Mouse (Mus musculus) thymus, postnatal 4 days (tissue): ENCODE measurements around the gene Fem1a.

ENCODE experiments used
- DNase-seq: peaks from one replicate; pipeline ENCODE4 v3.0.0; 2021

Fem1a gene

DNA sequence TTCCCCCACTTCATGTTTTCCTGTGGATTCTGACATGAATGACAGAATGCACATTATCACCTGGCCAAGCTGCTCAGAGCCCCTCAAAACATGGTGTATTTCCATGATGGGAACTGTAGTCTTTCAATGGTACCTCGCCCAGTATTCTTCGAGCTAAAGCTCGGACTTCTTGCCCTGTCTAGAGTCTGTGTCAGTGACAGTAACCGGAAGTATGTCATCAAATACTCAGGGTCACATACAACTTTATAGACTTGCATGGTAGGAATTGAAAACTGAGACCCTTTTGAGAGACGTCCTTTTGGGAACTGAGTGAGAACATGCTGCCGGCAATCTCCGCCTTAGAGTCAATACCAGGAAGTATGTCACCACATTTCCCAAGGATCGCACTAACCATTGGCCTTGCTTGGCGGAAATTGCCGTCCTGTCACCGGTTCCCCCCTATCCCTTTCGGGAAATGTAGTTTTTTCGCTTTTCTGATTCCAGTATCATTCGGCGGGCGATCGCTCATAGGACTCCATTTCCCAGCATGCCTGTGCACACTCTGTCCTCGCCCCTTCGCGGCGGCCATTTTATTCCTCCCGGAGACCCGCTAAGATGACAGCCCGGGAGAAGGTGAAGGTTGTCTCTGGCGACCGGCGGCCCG is at the start of gene Fem1a:
TSS of gene Fem1a (plus strand) at position 572 of the 643 bp plus-strand sequence.
- DNase-seq, result peak; percentile 87

DNA sequence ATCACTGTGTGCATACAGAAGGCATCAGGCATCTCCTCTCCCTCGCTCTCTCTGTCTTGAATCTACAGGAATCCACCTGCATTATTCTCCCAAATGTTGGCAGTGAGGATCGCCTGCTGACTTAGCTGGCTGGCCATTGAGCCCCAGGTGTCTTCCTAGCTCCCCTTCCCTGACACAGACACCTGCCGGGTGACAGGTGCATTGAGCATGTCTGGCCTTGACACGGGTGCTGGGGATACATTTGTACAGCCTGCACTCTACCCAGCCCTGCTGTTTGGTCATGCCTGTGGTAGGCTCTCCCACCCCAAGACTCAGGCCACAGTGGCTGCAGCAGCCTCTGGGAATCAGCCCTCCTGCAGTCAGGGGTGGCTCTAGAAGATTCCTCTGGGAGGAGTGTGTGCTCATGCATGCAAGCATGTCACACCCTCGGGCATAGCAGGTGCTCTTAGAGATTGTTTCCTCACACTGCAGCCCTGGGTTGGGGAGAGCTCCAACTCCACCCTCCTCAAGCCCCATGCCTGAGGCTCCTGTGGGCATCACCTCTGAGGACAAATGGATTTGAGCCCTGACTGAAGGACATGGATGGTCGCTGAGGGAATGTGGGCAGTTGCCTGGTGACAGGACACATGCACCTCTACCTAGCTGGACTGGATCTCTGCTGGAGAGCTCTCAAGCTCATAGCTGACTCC is 49.5 kb upstream of the Fem1a start:
- DNase-seq, result no peak

DNA sequence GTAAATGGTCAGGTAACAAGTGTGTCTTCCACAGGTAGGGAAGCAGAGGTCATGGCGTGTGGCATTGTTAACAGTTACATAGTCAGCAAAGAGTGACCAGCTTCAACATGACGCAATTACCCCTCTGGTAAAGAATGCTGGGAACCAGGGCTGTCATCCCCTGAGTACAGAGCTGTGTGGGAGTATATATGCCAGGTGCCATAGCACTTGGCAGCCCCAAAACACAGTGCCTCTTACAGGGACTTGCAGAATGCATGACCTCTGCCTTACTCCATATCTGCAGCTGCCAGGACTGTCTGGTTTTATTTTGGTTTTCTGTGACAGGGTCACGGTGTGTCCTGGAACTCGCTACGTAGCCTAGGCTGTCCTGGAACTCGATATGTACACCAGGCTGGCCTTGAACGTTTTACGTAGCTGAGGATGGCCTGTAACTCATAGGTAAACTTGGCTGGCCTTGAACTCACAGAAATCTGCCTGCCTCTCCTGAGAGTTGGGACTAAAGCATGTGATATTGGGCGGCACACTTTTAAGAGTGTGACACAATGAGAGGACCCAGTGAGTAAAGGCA is 48.6 kb upstream of the Fem1a start:
- no peak for DNase-seq

DNA sequence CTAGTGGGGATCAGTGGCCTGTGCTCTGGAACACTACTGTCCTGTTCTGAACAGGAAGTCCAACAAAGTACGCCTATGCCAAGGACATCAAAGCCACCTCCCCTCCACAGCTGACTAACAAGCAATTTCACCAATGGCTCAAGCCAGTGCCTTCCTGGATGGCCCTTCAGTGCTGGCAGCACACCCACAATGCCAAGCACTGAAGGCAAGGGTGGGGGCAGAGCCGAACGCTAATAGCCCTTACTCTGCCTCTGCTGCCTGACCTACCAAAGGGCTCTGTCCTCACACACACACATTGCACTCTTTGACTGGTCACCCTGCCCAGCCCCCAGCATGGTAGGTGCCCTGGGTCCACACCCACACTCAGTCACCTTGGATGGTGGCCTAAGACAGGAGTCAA is 47.8 kb upstream of the Fem1a start:
- DNase-seq, result no peak

DNA sequence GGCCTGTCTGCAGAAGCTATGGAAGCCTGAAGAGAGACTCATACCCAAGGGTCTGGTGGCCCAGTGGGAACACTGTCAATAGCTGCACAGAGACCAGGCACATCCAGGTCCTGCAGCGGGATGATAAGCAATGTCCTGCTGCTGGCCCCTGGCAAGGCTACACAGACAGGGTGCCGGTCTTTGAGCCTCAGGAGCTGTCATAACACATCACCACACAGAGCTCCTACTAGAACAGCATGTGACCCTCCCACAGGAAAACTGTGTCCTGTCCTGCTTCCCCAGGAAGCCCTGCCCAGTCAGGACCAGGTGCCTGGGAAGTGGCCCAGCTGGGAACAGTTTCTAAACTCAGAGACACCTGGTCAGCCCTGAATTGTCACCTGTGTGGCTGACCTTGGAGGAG is 45.5 kb upstream of the Fem1a start:
- DNase-seq, result no peak

DNA sequence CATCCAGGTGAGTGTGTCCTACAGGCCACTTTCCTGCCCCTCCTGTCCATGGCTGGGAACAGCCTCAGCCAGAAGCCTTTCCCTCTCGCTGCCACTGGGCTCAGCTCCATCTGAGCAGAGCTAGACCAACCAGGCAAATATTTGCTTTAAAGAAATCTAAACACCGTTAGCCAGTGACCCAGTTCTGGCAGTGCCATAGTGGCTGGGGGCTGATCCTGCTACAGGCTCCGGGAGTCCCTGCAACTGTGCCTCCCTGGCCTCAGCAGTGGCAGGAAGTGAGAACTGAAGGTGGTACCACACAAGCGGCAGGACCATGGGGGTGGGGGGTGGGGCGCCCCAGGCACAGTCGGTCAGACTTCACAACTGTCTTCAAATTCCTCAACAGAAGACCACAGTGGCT is 43.9 kb upstream of the Fem1a start:
- no peak for DNase-seq

DNA sequence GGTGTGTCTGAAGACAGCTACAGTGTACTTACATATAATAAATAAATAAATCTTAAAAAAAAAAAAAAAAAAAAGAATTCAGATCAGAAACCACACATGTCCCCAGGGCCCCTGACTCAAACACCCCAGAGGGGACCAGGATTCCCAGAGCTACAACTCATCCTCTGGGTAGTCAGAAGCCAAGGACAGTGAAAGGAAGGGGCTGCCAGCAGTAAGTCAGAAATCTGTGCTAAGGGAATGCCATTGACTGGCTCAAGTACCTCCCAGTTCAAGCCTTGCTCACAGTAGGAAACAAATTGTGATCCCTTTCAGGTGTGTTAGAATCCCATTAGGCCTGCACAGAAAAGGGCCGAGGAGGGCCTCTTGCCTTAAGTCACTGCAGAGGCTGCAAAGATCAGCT is 42.4 kb upstream of the Fem1a start:
- DNase-seq, result no peak

DNA sequence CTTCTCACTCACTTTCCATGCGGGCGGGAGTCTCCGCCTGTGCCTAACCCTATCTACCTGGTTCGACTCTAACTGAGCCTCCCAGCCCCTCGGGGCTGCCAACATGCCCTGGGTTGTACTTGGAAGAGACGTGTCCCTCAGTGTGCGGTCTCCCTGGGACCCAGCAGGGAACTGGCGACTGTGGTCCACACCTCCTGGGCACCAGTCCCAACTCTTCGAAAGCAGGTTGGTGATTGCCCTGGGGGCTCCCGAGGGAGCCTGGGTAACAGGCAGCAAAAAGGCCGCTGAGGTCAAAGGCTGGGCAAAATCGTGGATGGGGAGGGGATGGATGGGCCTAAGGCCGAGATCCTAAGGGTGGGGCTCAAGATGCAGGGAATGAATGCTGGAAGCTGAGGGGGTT is 38.9 kb upstream of the Fem1a start:
- DNase-seq, result no peak

DNA sequence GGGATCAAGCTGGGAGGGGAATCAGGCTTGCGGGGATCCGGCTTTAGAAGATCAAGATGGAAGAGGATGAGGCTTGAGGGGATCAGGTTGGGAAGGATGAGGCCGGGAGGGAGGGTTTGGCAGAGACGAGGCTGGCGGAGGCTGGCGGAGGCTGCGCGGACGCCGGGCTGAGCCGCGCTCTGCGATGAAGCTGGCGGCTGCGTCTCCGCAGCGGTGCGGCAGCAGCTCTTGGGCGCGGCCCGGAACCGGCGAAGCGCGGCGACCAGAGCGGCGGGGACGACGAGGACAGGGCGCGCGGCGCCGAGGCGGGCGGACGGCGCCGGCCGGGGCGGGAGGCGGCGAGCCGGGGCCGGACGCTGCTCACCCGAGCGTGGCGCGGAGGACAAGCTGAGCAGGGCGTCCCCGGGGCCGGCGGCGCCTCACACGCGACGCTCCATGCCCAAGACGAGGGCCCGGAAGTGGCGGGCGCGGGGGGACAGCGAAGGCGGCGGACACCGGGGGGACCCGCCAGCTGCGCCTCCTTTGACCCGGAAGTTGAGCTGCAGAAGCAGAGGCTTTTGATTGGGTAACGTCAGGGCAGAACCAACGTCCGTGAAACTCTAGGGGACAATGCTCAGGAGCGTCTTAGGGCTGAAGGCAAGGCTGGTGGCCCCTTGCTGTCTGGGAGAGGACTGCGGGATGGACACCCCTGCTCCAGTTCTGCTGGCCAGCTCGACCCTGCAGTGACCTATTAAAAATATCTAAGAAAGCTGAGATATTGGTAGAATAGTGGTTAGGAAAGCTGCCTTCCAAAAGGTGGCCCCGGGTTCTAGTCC is 38.0 kb upstream of the Fem1a start, which contains the start of gene Dpp9:
TSS of gene Dpp9 (minus strand) at position 529 of the 815 bp plus-strand sequence.
- DNase-seq, result peak; percentile 89

DNA sequence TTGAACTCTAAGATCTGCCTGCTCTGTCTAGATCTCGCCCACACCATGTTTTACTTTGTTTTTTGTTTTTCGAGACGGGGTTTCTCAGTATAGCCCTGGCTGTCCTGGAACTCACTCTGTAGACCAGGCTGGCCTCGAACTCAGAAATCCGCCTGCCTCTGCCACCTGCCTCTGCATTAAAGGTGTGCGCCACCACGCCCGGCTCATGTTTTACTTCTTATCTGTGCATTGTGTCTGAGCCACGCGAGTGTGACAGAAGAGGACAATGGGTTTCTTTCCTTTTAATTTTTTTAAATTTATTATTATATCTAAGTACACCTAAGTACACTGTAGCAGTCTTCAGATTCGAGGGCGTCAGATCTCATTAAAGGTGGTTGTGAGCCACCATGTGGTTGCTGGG is 37.4 kb upstream of the Fem1a start:
- no peak for DNase-seq

DNA sequence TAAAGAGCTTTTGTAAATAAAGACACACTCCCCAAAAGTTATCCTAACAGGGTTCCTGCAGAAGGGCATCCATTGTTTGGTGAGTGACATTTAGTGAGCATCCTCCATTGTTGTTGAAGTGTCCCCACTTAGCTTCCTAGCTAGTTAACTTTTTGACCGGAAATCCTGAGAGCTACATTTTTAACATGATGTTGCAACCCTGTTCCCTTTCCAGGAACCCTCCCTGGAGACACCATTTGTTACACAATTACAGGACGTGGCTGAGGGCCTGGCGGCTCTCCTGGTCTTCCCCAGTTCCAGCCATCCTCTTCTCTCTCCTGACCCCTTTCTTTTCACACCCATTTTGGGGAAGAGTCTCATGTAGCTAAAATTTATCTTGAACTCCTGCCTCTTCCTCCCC is 36.8 kb upstream of the Fem1a start:
- no peak for DNase-seq

DNA sequence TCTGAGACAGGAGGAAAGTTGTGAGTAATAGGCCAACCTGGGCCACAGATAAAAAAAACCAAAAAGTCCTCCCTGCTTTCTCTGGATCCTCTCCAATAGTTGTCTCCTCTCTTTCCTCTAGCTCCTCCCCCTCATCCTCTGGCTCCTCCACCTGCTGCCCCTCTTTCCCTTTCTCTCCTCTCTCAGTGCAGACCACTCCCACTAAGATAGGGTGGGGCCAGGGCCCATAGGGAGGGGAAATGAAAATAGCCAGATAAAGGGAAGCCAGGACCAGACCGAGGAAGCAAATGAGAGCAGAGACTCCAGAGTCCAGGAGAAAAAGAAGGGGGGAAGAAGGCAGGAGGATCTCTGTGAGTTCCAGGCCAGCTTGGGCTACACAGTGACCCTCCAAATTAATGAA is 31.7 kb upstream of the Fem1a start:
- DNase-seq, result no peak

DNA sequence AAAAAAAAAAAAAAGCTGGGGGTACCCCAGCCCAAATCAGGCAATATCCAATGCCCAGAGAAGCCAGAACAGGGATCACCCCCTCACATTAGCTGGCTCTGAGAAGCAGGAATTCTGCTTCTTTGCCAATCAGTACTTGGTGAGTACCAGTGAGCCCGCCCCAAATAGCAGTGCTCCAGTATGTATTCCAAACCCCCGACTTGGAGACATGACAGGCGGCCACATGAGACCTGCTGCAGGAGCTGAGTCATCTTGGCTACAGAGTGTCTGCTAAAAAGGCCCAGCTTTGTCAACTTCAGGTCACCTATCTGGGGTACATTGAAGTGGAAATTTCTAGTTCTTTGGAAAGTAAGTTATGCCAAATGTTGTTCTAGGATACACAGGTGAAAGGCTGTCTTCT is 30.0 kb upstream of the Fem1a start:
- no peak for DNase-seq

DNA sequence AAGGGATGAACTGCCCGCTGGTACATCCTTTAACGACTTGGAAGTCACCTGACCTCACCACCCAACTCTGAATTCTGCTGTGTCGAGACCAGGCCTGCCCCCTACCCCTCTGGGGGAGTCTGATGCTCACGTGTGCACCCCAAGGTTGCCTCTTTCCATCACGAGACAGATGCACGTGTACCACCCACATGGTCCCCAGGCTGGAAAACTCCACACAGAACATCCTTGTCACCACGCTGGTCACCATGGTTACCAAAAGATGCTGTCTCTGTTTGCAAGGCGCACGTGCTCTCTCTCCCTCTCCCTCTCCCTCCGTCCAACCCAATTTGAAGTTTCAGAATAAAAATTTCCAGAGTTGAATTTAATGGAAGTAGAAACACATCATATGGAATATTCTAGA is 26.7 kb upstream of the Fem1a start:
- no peak for DNase-seq

DNA sequence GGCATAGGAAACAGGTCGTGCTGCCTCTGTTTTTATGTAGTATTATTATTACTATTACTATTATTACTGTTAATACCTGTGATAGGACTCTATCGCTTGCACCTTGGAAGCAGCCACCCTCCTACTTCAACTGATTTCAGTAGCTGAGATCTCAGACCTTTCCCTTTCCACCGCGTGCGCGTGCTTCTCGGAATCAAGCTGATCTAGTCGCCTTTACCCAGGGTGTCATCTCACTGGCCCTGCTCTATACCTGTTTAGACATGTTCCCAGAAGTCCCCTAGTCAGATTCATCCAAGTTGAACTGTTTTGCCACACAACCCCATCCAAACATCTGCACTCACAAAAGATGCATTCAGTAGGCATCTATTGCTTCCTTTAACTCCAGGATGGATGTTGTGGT is 23.2 kb upstream of the Fem1a start:
- no peak for DNase-seq

DNA sequence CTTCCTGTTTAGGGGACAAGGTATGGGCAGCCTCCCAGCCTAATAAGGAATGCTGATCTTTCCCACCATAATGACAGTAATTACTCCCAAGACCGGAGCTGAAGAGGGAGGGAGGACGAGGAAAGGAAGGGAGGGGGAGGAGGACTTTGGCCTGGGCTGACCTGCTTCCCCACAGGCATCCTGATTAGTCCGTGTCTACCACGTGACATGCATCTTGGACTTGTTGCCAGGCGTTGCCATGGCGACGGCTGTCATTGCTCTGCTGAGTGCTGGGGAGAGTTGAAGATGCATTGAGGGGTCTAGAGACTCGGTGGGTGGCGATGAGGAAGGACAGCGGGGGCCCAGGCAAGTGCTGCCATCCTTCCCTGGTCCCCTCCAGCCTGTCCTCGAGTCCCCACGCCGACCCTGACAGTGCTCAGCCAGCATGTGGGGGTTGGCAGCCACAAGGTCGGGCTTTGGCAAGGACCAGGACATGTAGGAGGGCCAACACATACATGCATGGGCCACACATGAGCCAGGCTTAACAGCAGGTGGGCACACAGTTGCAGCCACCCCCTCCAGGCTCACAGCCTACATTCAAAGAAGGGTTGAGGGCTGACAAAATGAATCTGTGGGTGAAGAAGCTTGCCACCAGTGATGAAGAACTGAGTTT is 22.7 kb upstream of the Fem1a start:
- DNase-seq, result no peak

DNA sequence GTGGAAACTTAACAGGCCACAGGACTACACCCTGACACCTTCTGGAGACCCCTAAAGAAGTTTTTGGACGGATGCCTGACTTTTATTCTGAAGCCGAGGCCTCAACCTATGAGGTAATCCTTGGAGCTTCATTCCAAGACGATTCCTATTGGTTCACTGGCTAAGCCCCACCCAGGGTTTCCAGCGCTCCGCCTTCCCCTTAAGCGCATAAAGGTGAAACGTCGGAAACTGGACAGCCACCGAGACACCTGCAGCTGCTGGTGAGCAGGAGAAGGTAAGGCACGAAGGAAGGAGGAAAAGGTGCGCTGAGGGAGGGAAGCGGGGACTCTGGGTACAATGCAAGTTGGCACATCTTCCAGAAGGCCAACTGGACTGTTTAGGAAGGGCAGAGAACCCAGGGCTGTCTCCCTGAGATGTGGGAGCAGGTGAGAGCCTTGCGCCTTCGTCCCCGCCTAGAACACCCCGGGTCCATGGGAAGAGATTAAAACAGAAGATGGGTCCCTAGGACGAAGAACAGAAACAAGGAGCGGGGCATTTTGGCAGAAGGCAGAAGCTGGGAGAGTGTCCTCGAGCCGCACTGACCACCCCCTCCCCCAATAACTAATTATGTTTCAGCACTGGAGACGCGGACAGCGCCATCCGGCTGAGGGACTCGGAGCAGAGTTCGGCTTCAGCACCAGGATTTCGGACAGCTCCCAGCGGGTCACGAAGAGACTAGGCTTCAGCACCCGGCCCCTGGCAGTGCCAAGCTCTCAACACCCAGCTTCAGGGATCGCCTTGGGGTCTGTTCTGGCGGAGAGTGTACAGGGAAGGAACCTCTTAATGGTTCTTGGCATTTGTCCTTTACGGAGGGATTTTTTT is 14.8 kb upstream of the Fem1a start:
- DNase-seq, result peak; percentile 98

DNA sequence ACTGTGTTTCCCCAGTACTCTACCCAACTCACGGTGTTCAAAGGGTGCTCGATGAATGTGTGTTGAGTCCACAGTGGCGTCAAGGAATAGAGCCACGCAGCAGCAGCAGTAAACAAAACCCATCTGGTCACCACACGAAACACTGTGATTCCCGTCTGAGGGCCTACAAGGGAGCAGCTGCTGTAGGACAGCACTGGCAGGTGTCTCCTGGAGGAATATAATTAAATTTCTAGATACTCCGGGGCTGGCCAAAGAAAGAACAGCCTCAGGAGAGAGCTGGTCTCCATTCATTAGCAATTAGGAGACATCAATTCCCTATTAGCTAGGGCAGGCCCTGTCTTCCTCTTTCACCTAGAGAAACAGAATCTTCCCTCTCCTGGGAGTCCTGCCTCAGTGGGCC is 11.0 kb upstream of the Fem1a start:
- no peak for DNase-seq

DNA sequence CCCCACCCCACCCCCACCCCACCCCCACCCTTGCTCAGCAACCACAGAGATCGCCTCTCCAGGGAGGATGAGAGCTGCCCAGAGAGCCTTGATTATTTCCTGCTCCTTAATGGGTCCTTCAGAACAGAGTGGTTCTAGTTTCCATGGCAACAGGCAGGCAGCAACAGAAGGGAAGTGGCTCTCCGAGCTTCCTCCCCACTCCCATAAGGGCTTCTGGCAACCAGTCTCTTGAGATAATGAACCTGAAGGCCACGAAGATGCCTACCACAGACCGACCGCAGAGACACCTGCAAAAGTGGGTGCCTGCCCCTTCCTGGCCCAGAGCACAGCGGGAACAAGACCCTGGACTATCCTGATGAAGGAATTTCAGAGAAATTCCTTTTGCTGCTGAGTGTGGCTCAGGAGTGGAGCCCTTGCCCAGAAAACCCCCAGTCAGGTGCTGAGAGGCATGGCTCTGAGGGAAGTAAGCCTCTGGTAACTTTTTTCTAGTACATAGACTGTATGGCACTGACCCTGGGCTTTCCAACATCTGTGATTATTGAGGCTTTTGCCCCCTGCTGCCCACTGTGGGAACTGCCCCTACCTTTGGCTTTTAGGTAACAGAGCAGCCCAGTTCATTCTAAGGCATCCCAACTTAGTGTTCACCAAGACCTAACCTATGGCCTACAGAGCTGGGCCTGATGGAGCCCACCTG is 5.3 kb upstream of the Fem1a start:
- DNase-seq, result peak; percentile 83

DNA sequence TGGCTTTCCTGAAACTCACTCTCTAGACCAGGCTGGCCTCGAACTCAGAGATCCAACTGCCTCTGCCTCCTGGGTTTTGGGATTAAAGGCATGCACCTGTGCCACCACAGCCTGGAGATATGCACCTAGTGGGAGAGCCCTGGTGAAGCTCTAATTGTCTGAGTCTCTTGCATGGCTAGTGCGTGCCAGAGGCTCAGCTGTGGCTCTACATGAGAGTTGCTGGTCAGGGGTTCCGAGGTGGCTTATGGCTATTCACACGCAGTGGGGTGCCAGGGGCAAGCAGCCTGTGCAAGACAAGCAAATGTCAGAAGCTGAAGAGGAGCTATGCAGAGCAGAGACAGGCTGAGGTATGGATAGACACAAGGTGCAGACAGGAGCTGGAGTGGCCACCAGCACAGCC is 1.9 kb upstream of the Fem1a start:
- no peak for DNase-seq

DNA sequence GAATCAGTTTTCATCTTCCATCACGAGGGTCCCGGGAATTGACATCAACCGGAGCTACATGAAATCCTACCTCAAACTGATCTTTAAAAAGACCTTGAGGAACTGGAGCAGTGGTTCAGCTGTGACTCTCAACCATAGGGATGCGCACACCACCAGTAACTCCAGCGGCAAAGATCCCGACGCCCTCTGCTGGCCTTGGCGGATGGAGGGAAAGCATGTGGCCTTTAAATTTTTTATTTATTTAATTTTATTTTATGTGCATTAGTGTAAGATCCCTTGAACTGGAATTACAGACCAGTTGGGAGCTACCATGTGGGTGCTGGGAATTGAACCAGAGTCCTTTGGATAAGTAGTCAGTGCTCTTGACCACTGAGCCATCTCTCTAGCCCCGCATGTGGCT is 1.2 kb upstream of the Fem1a start:
- peak; percentile 69 for DNase-seq

DNA sequence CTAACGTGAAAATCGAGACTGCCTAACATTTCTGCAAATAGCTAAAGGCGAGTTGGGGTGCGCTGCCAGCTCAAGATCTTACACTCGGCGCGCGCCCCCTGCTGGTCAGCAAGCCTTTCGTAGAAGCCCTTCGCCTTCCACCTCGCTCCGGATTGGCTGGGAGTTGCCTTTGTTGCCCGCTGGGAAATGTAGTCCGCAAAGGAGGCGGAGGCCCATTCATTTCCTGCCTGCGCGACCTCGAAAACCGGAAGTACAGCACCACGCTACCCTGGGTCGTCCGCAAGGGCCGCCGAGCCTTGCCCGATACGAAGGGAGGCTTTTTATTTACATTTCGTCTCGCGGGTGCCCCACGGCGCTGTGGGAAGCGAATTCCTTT is 759 bp upstream of the Fem1a start:
- DNase-seq, result peak; percentile 100
